10 mouse cellular contexts compared by ENCODE assay signal in genomic region chr8:61397139-61397538, GRCm38 (mm10).
DNase-seq lines count a peak whose midpoint lies in the region; ATAC-seq lines count a peak whose summit lies in the region.
"Had no signal": no experiment of that assay in that cellular context is flagged by ENCODE, and none has a peak within 500 bp of the region (broad histone marks: within the 10 kb centered on the region; RNA-seq: fewer than 3 reads in every experiment).

No protein-coding gene starts in this region.

- peaks cover 9% of the 10 kb centered on the region; the same call in 1 of the 2 replicates for H3K27me3 ChIP-seq in heart, embryonic 10.5 days (ENCODE audit: insufficient read depth, poor library complexity, severe bottlenecking)
- no peaks in the 10 kb centered on the region for H3K27me3 ChIP-seq in intestine, embryonic 15.5 days (replicated peaks)
- H3K27me3 ChIP-seq: forebrain, embryonic 13.5 days; hindbrain, embryonic 12.5 days had no signal

- no peaks in the 10 kb centered on the region for H3K9me3 ChIP-seq in heart, embryonic 10.5 days
- no peaks in the 10 kb centered on the region for H3K9me3 ChIP-seq in intestine, embryonic 15.5 days
- H3K9me3 ChIP-seq: forebrain, embryonic 13.5 days; hindbrain, embryonic 12.5 days had no signal

- DNase-seq in heart, embryonic 10.5 days (ENCODE audit: low spot score) = no peak
- DNase-seq in heart, adult 8-10 months (ENCODE audit: low spot score) = no peak
- DNase-seq in adrenal gland, adult 8-10 months = peak; percentile 10
- peak; percentile 27 for DNase-seq in lung, postnatal 10 days
- DNase-seq in left cerebral cortex, adult 9 months (ENCODE audit: low spot score in 2 of 2) = no peak
- no peak for DNase-seq in right cerebral cortex, postnatal 10 days (ENCODE audit: low spot score in 2 of 2)

- H3K4me1 ChIP-seq in heart, embryonic 10.5 days = peaks cover 29% of the 10 kb centered on the region
- H3K4me1 ChIP-seq in intestine, embryonic 15.5 days (replicated peaks) = peaks cover 3% of the 10 kb centered on the region; the same call in 1 of the 2 replicates
- H3K4me1 ChIP-seq: hindbrain, embryonic 12.5 days had no signal

- no peak overlapping the region for H3K4me3 ChIP-seq in heart, embryonic 10.5 days
- H3K4me3 ChIP-seq in intestine, embryonic 15.5 days (replicated peaks) = no peak overlapping the region
- H3K4me3 ChIP-seq: forebrain, embryonic 13.5 days; hindbrain, embryonic 12.5 days had no signal

- no peak overlapping the region for H3K4me2 ChIP-seq in intestine, embryonic 15.5 days (replicated peaks)
- H3K4me2 ChIP-seq: forebrain, embryonic 13.5 days; hindbrain, embryonic 12.5 days had no signal

- 13% methylated on average over 2 of the region's 2 CpGs for WGBS in heart, embryonic 10.5 days
- 13% methylated on average over 2 of the region's 2 CpGs for WGBS in intestine, embryonic 15.5 days

- no peak overlapping the region for H3K9ac ChIP-seq in intestine, embryonic 15.5 days
- H3K9ac ChIP-seq: forebrain, embryonic 13.5 days; hindbrain, embryonic 12.5 days had no signal

- peak; percentile 92 for ATAC-seq in intestine, embryonic 15.5 days
- no peak for ATAC-seq in CD4-positive, CD25-positive, alpha-beta regulatory T cell, adult 4 months
- ATAC-seq: forebrain, embryonic 13.5 days had no signal

- peaks cover 6% of the 10 kb centered on the region; the same call in 1 of the 2 replicates for H3K36me3 ChIP-seq in heart, embryonic 10.5 days
- no peaks in the 10 kb centered on the region for H3K36me3 ChIP-seq in intestine, embryonic 15.5 days

- peak overlapping the region; percentile 42; the same call in 1 of the 2 replicates for H3K27ac ChIP-seq in heart, embryonic 10.5 days
- peak overlapping the region; percentile 71 for H3K27ac ChIP-seq in intestine, embryonic 15.5 days
- H3K27ac ChIP-seq: forebrain, embryonic 13.5 days; hindbrain, embryonic 12.5 days had no signal

Comparison
In these comparisons a context has a peak if more than half of its experiments do, and no peak if none do; other contexts are left out.
1. DNase-seq: peak in adrenal gland, adult 8-10 months (single experiment) and lung, postnatal 10 days (single experiment); none in heart, embryonic 10.5 days (single experiment), heart, adult 8-10 months (single experiment), left cerebral cortex, adult 9 months (0 of 2) and right cerebral cortex, postnatal 10 days (0 of 2).